Mouse (Mus musculus): ENCODE data around the gene Nmur1. TPM values are rescaled to one million over a fixed set of nuclear protein-coding genes. Genes with fewer than 3 reads are reported as not detected.

The Nmur1 gene
- polyA plus RNA-seq, 1 experiment: 0.11 TPM

- Histone ChIP-seq H3K4me3 (ENCODE audit: extremely low read depth, insufficient read depth, insufficient read length) (no peak overlapping the region), H3K4me1 (ENCODE audit: control insufficient read depth, insufficient read depth, insufficient read length) (peaks cover 8% of the 10 kb centered on the region; the same call in 1 of the 2 replicates), H3K27me3 (ENCODE audit: control insufficient read depth, insufficient read depth, low read length) (no peaks in the 10 kb centered on the region), H3K27ac (ENCODE audit: insufficient read depth, low read length) (no peak overlapping the region; the same call in 1 of the 2 replicates), H3K36me3 (ENCODE audit: control insufficient read depth, insufficient read depth, low read length) (no peaks in the 10 kb centered on the region)
- 50% methylated on average over 4 of the region's 4 CpGs for WGBS
- DNase-seq (ENCODE audit: low read depth in 1 of 2, low spot score in 2 of 2): no peak
- no peak for TF ChIP-seq CTCF (IDR thresholded peaks at IDR 0.05; ENCODE audit: extremely low read depth, insufficient read depth, insufficient read length, insufficient replicate concordance)
- TF ChIP-seq POLR2A (IDR thresholded peaks at IDR 0.05; ENCODE audit: low read depth, low read length): no peak
These were observed 22.2 kb upstream of the Nmur1 start for GRCm38 (mm10) chr1:86448272-86448671.

- no peak for TF ChIP-seq CTCF (IDR thresholded peaks at IDR 0.05; ENCODE audit: extremely low read depth, insufficient read depth, insufficient read length, insufficient replicate concordance)
- no peak for TF ChIP-seq POLR2A (IDR thresholded peaks at IDR 0.05; ENCODE audit: low read depth, low read length)
- H3K4me1 ChIP-seq (ENCODE audit: control insufficient read depth, insufficient read depth, insufficient read length): peaks cover 7% of the 10 kb centered on the region; the same call in 1 of the 2 replicates
- 77% methylated on average over 13 of the region's 13 CpGs for WGBS
- no peak for DNase-seq (ENCODE audit: low read depth in 1 of 2, low spot score in 2 of 2)
- no peaks in the 10 kb centered on the region for H3K27me3 ChIP-seq (ENCODE audit: control insufficient read depth, insufficient read depth, low read length)
- H3K27ac ChIP-seq (ENCODE audit: insufficient read depth, low read length): no peak overlapping the region
- no peak overlapping the region for H3K4me3 ChIP-seq (ENCODE audit: extremely low read depth, insufficient read depth, insufficient read length)
- no peaks in the 10 kb centered on the region for H3K36me3 ChIP-seq (ENCODE audit: control insufficient read depth, insufficient read depth, low read length)
These were observed 21.7 kb upstream of the Nmur1 start for GRCm38 (mm10) chr1:86447596-86448171.

- Histone ChIP-seq H3K27ac (ENCODE audit: insufficient read depth, low read length) (peak overlapping the region; percentile 50; the same call in 1 of the 2 replicates), H3K4me3 (ENCODE audit: extremely low read depth, insufficient read depth, insufficient read length) (no peak overlapping the region), H3K27me3 (ENCODE audit: control insufficient read depth, insufficient read depth, low read length) (no peaks in the 10 kb centered on the region), H3K4me1 (ENCODE audit: control insufficient read depth, insufficient read depth, insufficient read length) (peaks cover 7% of the 10 kb centered on the region; the same call in 1 of the 2 replicates), H3K36me3 (ENCODE audit: control insufficient read depth, insufficient read depth, low read length) (no peaks in the 10 kb centered on the region)
- DNase-seq (ENCODE audit: low read depth in 1 of 2, low spot score in 2 of 2): no peak
- WGBS: 49% methylated on average over 8 of the region's 8 CpGs
- TF ChIP-seq POLR2A (IDR thresholded peaks at IDR 0.05; ENCODE audit: low read depth, low read length) (no peak), CTCF (IDR thresholded peaks at IDR 0.05; ENCODE audit: extremely low read depth, insufficient read depth, insufficient read length, insufficient replicate concordance) (no peak)
These were observed 17.6 kb upstream of the Nmur1 start for GRCm38 (mm10) chr1:86443386-86444172.

GRCm38 (mm10) chr1:86442832-86443231, 16.8 kb upstream of the Nmur1 start:
- H3K27ac ChIP-seq (ENCODE audit: insufficient read depth, low read length): peak overlapping the region; percentile 97
- peak in 1 of 2 experiments; percentile 49 for DNase-seq (ENCODE audit: low read depth in 1 of 2, low spot score in 2 of 2)
- peak overlapping the region; percentile 65 for H3K4me3 ChIP-seq (ENCODE audit: extremely low read depth, insufficient read depth, insufficient read length)
- no peaks in the 10 kb centered on the region for H3K36me3 ChIP-seq (ENCODE audit: control insufficient read depth, insufficient read depth, low read length)
- TF ChIP-seq POLR2A (IDR thresholded peaks at IDR 0.05; ENCODE audit: low read depth, low read length) (no peak), CTCF (IDR thresholded peaks at IDR 0.05; ENCODE audit: extremely low read depth, insufficient read depth, insufficient read length, insufficient replicate concordance) (no peak)
- WGBS: 4% methylated on average over 24 of the region's 24 CpGs
- H3K4me1 ChIP-seq (ENCODE audit: control insufficient read depth, insufficient read depth, insufficient read length): peaks cover 7% of the 10 kb centered on the region; the same call in 1 of the 2 replicates
- H3K27me3 ChIP-seq (ENCODE audit: control insufficient read depth, insufficient read depth, low read length): no peaks in the 10 kb centered on the region

- Histone ChIP-seq H3K36me3 (ENCODE audit: control insufficient read depth, insufficient read depth, low read length) (no peaks in the 10 kb centered on the region), H3K27me3 (ENCODE audit: control insufficient read depth, insufficient read depth, low read length) (no peaks in the 10 kb centered on the region), H3K4me1 (ENCODE audit: control insufficient read depth, insufficient read depth, insufficient read length) (peaks cover 7% of the 10 kb centered on the region; the same call in 1 of the 2 replicates), H3K4me3 (ENCODE audit: extremely low read depth, insufficient read depth, insufficient read length) (peak overlapping the region; percentile 65), H3K27ac (ENCODE audit: insufficient read depth, low read length) (peak overlapping the region; percentile 97)
- peak; percentile 75 to 82 for DNase-seq (ENCODE audit: low read depth in 1 of 2, low spot score in 2 of 2)
- under 1% methylated on average over 68 of the region's 81 CpGs for WGBS
- no peak for TF ChIP-seq CTCF (IDR thresholded peaks at IDR 0.05; ENCODE audit: extremely low read depth, insufficient read depth, insufficient read length, insufficient replicate concordance)
- no peak; the same call in 1 of the 2 replicates for TF ChIP-seq POLR2A (IDR thresholded peaks at IDR 0.05; ENCODE audit: low read depth, low read length)
These were observed 16.2 kb upstream of the Nmur1 start for GRCm38 (mm10) chr1:86441980-86442831.

- no peaks in the 10 kb centered on the region for H3K36me3 ChIP-seq (ENCODE audit: control insufficient read depth, insufficient read depth, low read length)
- 0% methylated on average over 5 of the region's 5 CpGs for WGBS
- no peak for TF ChIP-seq CTCF (IDR thresholded peaks at IDR 0.05; ENCODE audit: extremely low read depth, insufficient read depth, insufficient read length, insufficient replicate concordance)
- TF ChIP-seq POLR2A (IDR thresholded peaks at IDR 0.05; ENCODE audit: low read depth, low read length): no peak
These were observed 15.6 kb upstream of the Nmur1 start for GRCm38 (mm10) chr1:86441724-86441979.

More at GRCm38 (mm10) chr1:86441724-86441979, 15.6 kb upstream of the Nmur1 start:
- Histone ChIP-seq H3K4me3 (ENCODE audit: extremely low read depth, insufficient read depth, insufficient read length) (peak overlapping the region; percentile 65), H3K27ac (ENCODE audit: insufficient read depth, low read length) (peak overlapping the region; percentile 97), H3K27me3 (ENCODE audit: control insufficient read depth, insufficient read depth, low read length) (no peaks in the 10 kb centered on the region), H3K4me1 (ENCODE audit: control insufficient read depth, insufficient read depth, insufficient read length) (peaks cover 7% of the 10 kb centered on the region; the same call in 1 of the 2 replicates)
- no peak for DNase-seq (ENCODE audit: low read depth in 1 of 2, low spot score in 2 of 2)

Data from spleen, adult 2 months (tissue).